Mouse (Mus musculus) fat pad, adult 2 months (tissue): ENCODE data around the gene Rab3c.

Source experiments
- DNase-seq: peaks from one replicate; pipeline ENCODE4 v3.0.0-alpha.2; 2011; ENCODE audit warnings: low read depth, low spot score; ENCODE audit errors: extremely low read depth

The Rab3c gene

GRCm38 (mm10) chr13:110198906-110199305, 81.9 kb downstream of the Rab3c start:
- DNase-seq: no peak

GRCm38 (mm10) chr13:110190039-110190438, 90.8 kb downstream of the Rab3c start:
- no peak for DNase-seq

GRCm38 (mm10) chr13:110184963-110185685, 95.7 kb downstream of the Rab3c start:
- no peak for DNase-seq

GRCm38 (mm10) chr13:110175651-110176050, 105.1 kb downstream of the Rab3c start:
- no peak for DNase-seq

GRCm38 (mm10) chr13:110169669-110170068, 111.1 kb downstream of the Rab3c start:
- no peak for DNase-seq

- no peak for DNase-seq
Measured at GRCm38 (mm10) chr13:110169152-110169551, 111.6 kb downstream of the Rab3c start.

GRCm38 (mm10) chr13:110168570-110168969, 112.2 kb downstream of the Rab3c start:
- DNase-seq: peak; percentile 2

GRCm38 (mm10) chr13:110166622-110167330, 114.0 kb downstream of the Rab3c start:
- DNase-seq: no peak

- DNase-seq: no peak
Measured at GRCm38 (mm10) chr13:110159980-110160379, 120.8 kb downstream of the Rab3c start.

GRCm38 (mm10) chr13:110158588-110159519, 121.9 kb downstream of the Rab3c start:
- DNase-seq: no peak

GRCm38 (mm10) chr13:110145545-110145944, 135.3 kb downstream of the Rab3c start:
- DNase-seq: no peak

GRCm38 (mm10) chr13:110145019-110145418, 135.8 kb downstream of the Rab3c start:
- DNase-seq: no peak

GRCm38 (mm10) chr13:110139339-110139738, 141.5 kb downstream of the Rab3c start:
- no peak for DNase-seq

- DNase-seq: no peak
Measured at GRCm38 (mm10) chr13:110138644-110139043, 142.2 kb downstream of the Rab3c start.

- DNase-seq: no peak
Measured at GRCm38 (mm10) chr13:110127613-110128258, 153.1 kb downstream of the Rab3c start.

GRCm38 (mm10) chr13:110122825-110123224, 158.0 kb downstream of the Rab3c start:
- no peak for DNase-seq

- DNase-seq: no peak
Measured at GRCm38 (mm10) chr13:110116892-110117291, 163.9 kb downstream of the Rab3c start.

GRCm38 (mm10) chr13:110116316-110116715, 164.5 kb downstream of the Rab3c start:
- DNase-seq: no peak

- DNase-seq: no peak
Measured at GRCm38 (mm10) chr13:110114870-110115645, 165.7 kb downstream of the Rab3c start.

- peak; percentile 61 for DNase-seq
Measured at GRCm38 (mm10) chr13:110113711-110114110, 167.1 kb downstream of the Rab3c start.
